Mouse (Mus musculus): ENCODE measurements around the gene 1700008P02Rik.
"Not testable (repeated sequence)": the region's sequence is repeated elsewhere in the genome, so short reads cannot be mapped to it uniquely, and the experiment has no call there.

The 1700008P02Rik gene

GRCm38 (mm10) chr3:6620343-6620742, at the start of gene 1700008P02Rik:
TSS of gene 1700008P02Rik (minus strand) at chr3:6620443.
- no peak for DNase-seq (ENCODE audit: low spot score in 2 of 2)

- no peak for DNase-seq (ENCODE audit: low spot score in 2 of 2)
Measured at GRCm38 (mm10) chr3:6649411-6649810, 29.2 kb upstream of the 1700008P02Rik start.

DNA sequence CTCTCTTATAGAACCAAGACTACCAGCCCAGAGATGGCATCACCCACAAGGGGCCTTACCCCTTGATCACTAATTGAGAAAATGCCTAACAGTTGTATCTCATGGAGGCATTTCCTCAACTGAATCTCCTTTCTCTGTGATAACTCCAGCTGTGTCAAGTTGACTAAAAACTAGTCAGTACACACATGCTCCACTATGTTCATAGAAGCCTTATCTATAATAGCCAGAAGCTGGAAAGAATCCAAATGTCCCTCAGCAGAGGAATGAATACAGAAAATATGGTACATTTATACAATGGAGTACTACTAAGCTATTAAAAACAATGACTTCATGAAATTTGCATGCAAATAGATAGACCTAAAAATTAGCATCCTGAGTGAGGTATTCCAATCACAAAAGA, 17.9 kb upstream of the 1700008P02Rik start:
- DNase-seq (ENCODE audit: low spot score in 2 of 2): not testable (repeated sequence)

GRCm38 (mm10) chr3:6634256-6634655, 14.0 kb upstream of the 1700008P02Rik start:
- DNase-seq (ENCODE audit: low spot score in 2 of 2): no peak

DNA sequence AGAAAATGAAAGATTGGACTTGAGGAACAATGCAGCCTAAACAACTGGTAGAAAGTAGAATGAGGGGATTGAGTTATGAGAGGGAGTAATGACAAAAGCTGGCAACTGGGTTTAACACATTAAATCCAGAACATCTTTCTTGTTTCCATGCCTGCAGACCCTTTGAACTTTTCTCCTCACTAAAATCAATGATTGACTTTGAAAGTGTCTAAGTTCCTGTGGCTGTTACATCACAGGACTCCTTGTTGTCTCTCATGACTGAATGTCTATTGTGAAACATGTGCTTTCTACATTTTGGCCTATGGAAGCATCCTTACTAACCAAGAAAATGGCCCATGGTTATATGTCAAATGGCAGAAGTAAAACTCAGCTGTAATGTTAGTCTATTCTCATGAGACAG, 2.4 kb downstream of the 1700008P02Rik start:
- DNase-seq (ENCODE audit: low spot score in 2 of 2): no peak

All from urinary bladder, adult 18-20 months (tissue).